Mouse (Mus musculus) heart, embryonic 16.5 days (tissue): ENCODE results near the gene Olfr819. TPM values are rescaled to one million over a fixed set of nuclear protein-coding genes. Genes with fewer than 3 reads are reported as not detected.
"Not testable (repeated sequence)": the region's sequence is repeated elsewhere in the genome, so short reads cannot be mapped to it uniquely, and the experiment has no call there.

Source experiments
- ATAC-seq: fragments of 200-750 bp; cut with Nextera tagmentation; replicated peaks from 2 replicates; pipeline ENCODE4 v1.8.0; 2017; ENCODE audit warnings: moderate number of reproducible peaks; ENCODE audit not compliant: insufficient read depth, low FRiP score; ENCODE audit errors: extremely low read depth
- H3K27ac ChIP-seq: fragments of 300-500 bp; sonication (generic); 2 replicates; pipeline ENCODE4 v1.5.1; 2014; ENCODE audit warnings: mild to moderate bottlenecking, low read length, control low read depth, moderate library complexity
- H3K27me3 ChIP-seq: fragments of 300-500 bp; sonication (generic); 2 replicates; pipeline ENCODE4 v1.6.1; 2014; ENCODE audit warnings: low read length, mixed read lengths; ENCODE audit not compliant: control insufficient read depth, insufficient read depth
- H3K36me3 ChIP-seq: fragments of 300-500 bp; sonication (generic); 2 replicates; pipeline ENCODE4 v1.6.1; 2014; ENCODE audit not compliant: control insufficient read depth, insufficient read depth
- H3K4me1 ChIP-seq: fragments of 300-500 bp; sonication (generic); 2 replicates; pipeline ENCODE4 v1.6.1; 2014; ENCODE audit warnings: low read length, mixed read lengths; ENCODE audit not compliant: control insufficient read depth, insufficient read depth
- H3K4me2 ChIP-seq: fragments of 300-500 bp; sonication (generic); 2 replicates; pipeline ENCODE4 v1.6.1; 2014; ENCODE audit warnings: low read depth, mild to moderate bottlenecking, control low read depth, low read length
- H3K4me3 ChIP-seq: fragments of 300-500 bp; sonication (generic); 2 replicates; pipeline ENCODE4 v1.5.1; 2014; ENCODE audit warnings: mild to moderate bottlenecking, control low read depth, low read length
- H3K9ac ChIP-seq: fragments of 300-500 bp; sonication (generic); 2 replicates; pipeline ENCODE4 v1.6.1; 2014; ENCODE audit warnings: low read length, control low read depth
- H3K9me3 ChIP-seq: fragments of 300-500 bp; sonication (generic); replicated peaks from 2 replicates; pipeline ENCODE4 v1.6.1; 2016; ENCODE audit warnings: low read length; ENCODE audit not compliant: control insufficient read depth
- WGBS: fragments of 180-500 bp; shearing (Covaris S2); extraction: QIAGEN DNeasy Blood & Tissue Kit; methylation state at CpG from one replicate; pipeline ENCODE4 v1.1.7; 2014; 5-methylcytosine and 5-hydroxymethylcytosine counted together
- polyA plus RNA-seq: library from polyadenylated mRNA; unstranded; fragments of >200 nt; fragmentation: Nextera tagmentation; extraction: Ambion mirVana; gene quantifications from 2 replicates; pipeline ENCODE4 v1.2.1, GENCODE M21; 2015

The Olfr819 gene
- not detected in 2 replicates for polyA plus RNA-seq

GRCm38 (mm10) chr10:129967166-129967565 lies at the start of gene Olfr819:
Gene Olfr819 (minus strand): TSS chr10:129967266.
- not testable (repeated sequence) for H3K4me3 ChIP-seq, H3K4me1 ChIP-seq, ATAC-seq, H3K9me3 ChIP-seq, H3K27me3 ChIP-seq, H3K4me2 ChIP-seq, H3K27ac ChIP-seq, H3K9ac ChIP-seq, H3K36me3 ChIP-seq
- 64% methylated on average over 2 of the region's 2 CpGs for WGBS

- no peaks in the 10 kb centered on the region for H3K9me3 ChIP-seq
- H3K9ac ChIP-seq: no peak within 1 kb of the TSS
- H3K4me1 ChIP-seq: no peaks in the 10 kb centered on the region
- H3K4me3 ChIP-seq: no peak within 1 kb of the TSS
- H3K27ac ChIP-seq: no peak within 1 kb of the TSS
- no peaks in the 10 kb centered on the region for H3K36me3 ChIP-seq
- no peak within 1 kb of the TSS for H3K4me2 ChIP-seq
- ATAC-seq: no peak
- H3K27me3 ChIP-seq: no peaks in the 10 kb centered on the region
Observed at GRCm38 (mm10) chr10:130012321-130012720, 45.3 kb upstream of the Olfr819 start, which contains the start of gene Olfr820. Gene Olfr820 (plus strand): TSS chr10:130012621.

- not testable (repeated sequence) for H3K4me2 ChIP-seq, H3K4me3 ChIP-seq, H3K27ac ChIP-seq, H3K4me1 ChIP-seq, H3K9me3 ChIP-seq, H3K9ac ChIP-seq, H3K27me3 ChIP-seq, H3K36me3 ChIP-seq, ATAC-seq
- 78% methylated on average over 4 of the region's 4 CpGs for WGBS
Observed at GRCm38 (mm10) chr10:130005366-130005765, 38.3 kb upstream of the Olfr819 start.

GRCm38 (mm10) chr10:130004104-130004503 lies 37.0 kb upstream of the Olfr819 start:
- not testable (repeated sequence) for H3K9me3 ChIP-seq, H3K4me3 ChIP-seq, H3K4me2 ChIP-seq, H3K4me1 ChIP-seq, H3K27me3 ChIP-seq, H3K9ac ChIP-seq, ATAC-seq, H3K36me3 ChIP-seq, H3K27ac ChIP-seq
- WGBS: 77% methylated on average over 4 of the region's 4 CpGs

GRCm38 (mm10) chr10:129984962-129985361 lies 17.9 kb upstream of the Olfr819 start, which contains the start of gene Gm10310:
Gene Gm10310 (minus strand): TSS chr10:129985062.
- not testable (repeated sequence) for H3K4me1 ChIP-seq, H3K27me3 ChIP-seq, H3K27ac ChIP-seq, H3K4me2 ChIP-seq, ATAC-seq, H3K36me3 ChIP-seq, H3K9ac ChIP-seq, H3K4me3 ChIP-seq, H3K9me3 ChIP-seq
- no CpG with 5 or more reads among the region's 1 CpGs for WGBS

GRCm38 (mm10) chr10:129981867-129982266 lies 14.8 kb upstream of the Olfr819 start:
- H3K4me1 ChIP-seq, ATAC-seq, H3K9me3 ChIP-seq, H3K4me3 ChIP-seq, H3K9ac ChIP-seq, H3K36me3 ChIP-seq, H3K4me2 ChIP-seq, H3K27ac ChIP-seq, H3K27me3 ChIP-seq: not testable (repeated sequence)
- no CpG with 5 or more reads among the region's 3 CpGs for WGBS

GRCm38 (mm10) chr10:129976040-129976439 lies 9.0 kb upstream of the Olfr819 start, which contains the start of gene Olfr247:
Gene Olfr247 (minus strand): TSS chr10:129976140.
- not testable (repeated sequence) for H3K4me2 ChIP-seq, ATAC-seq, H3K4me3 ChIP-seq, H3K4me1 ChIP-seq, H3K36me3 ChIP-seq, H3K27ac ChIP-seq, H3K9ac ChIP-seq, H3K27me3 ChIP-seq, H3K9me3 ChIP-seq
- WGBS: no CpG with 5 or more reads among the region's 2 CpGs

- H3K27ac ChIP-seq, H3K36me3 ChIP-seq, ATAC-seq, H3K27me3 ChIP-seq, H3K9me3 ChIP-seq, H3K4me1 ChIP-seq, H3K9ac ChIP-seq, H3K4me2 ChIP-seq, H3K4me3 ChIP-seq: not testable (repeated sequence)
- no CpG with 5 or more reads among the region's 3 CpGs for WGBS
Observed at GRCm38 (mm10) chr10:129972994-129973393, 5.9 kb upstream of the Olfr819 start.

GRCm38 (mm10) chr10:129966232-129966631 lies 834 bp downstream of the Olfr819 start:
- WGBS: 88% methylated on average over 2 of the region's 3 CpGs
- H3K4me3 ChIP-seq: not testable (repeated sequence)

More at GRCm38 (mm10) chr10:129966232-129966631, 834 bp downstream of the Olfr819 start:
- H3K4me1 ChIP-seq, H3K9me3 ChIP-seq, H3K9ac ChIP-seq, H3K27me3 ChIP-seq, H3K27ac ChIP-seq, H3K4me2 ChIP-seq, ATAC-seq, H3K36me3 ChIP-seq: not testable (repeated sequence)
